ENCODE assay signal across 8 mouse cellular contexts in the genomic region with DNA sequence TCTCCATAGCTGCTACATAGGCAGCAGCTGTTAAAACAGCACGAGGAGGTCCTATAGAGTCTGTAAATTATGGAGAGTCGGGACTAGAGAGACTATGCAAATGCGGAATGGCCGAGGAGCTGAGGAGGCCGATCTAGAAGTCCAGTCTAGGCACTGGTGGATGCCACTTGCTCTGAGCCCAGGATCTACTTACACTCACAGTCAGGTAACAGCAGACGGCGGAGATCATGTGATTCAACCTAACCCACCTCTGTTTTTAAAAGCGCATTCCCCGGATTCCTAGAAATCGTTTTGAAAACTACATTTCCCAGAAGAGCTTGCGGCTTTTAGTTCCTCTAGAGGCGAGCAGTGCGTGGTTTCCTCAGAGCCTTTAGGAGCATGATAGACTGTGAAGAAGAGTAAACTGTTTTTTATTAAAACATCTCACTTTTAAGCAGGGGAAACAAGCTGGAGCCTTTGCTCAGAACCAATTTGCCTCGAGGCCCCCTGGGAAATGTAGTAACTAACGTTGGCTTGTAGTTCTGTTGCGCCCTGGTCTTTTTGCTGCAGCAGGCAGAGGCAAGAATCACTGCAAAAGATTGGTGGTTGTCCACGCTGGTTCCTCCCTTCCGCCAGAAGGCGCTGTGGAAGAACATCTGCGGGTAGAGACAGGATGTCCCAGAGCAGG.
DNase-seq lines count a peak whose midpoint lies in the region; ATAC-seq and TF ChIP-seq lines count a peak whose summit lies in the region.

No protein-coding gene starts in this region.

- peak; percentile 48 for DNase-seq in 3T3-L1 (ENCODE audit: low read depth, low spot score)
- DNase-seq in brain, adult 2 months (ENCODE audit: low read depth, low spot score): peak; percentile 92
- peak; percentile 73 for DNase-seq in forebrain, embryonic 10.5 days (ENCODE audit: extremely low spot score, low spot score)
- DNase-seq in midbrain, postnatal 0 days (ENCODE audit: low spot score): peak; percentile 87

- no peaks in the 10 kb centered on the region for H3K9me3 ChIP-seq in forebrain, embryonic 10.5 days
- no peaks in the 10 kb centered on the region for H3K9me3 ChIP-seq in heart, embryonic 13.5 days
- H3K9me3 ChIP-seq in kidney, embryonic 16.5 days (ENCODE audit: low read length): no peaks in the 10 kb centered on the region
- no peaks in the 10 kb centered on the region for H3K9me3 ChIP-seq in limb, embryonic 15.5 days
- no peaks in the 10 kb centered on the region for H3K9me3 ChIP-seq in midbrain, postnatal 0 days (ENCODE audit: low read length)
- H3K9me3 ChIP-seq in stomach, embryonic 15.5 days: no peaks in the 10 kb centered on the region

- TF ChIP-seq CTCF in midbrain, postnatal 0 days (IDR thresholded peaks at IDR 0.05): peak; percentile 83

- peak overlapping the region; percentile 76 for H3K4me2 ChIP-seq in heart, embryonic 13.5 days
- H3K4me2 ChIP-seq in kidney, embryonic 16.5 days (replicated peaks; ENCODE audit: low read depth, low read length): peak overlapping the region; percentile 59
- H3K4me2 ChIP-seq in limb, embryonic 15.5 days: peak overlapping the region; percentile 47
- H3K4me2 ChIP-seq in midbrain, postnatal 0 days (ENCODE audit: low read depth, low read length, poor library complexity, severe bottlenecking): peak overlapping the region; percentile 50
- H3K4me2 ChIP-seq in stomach, embryonic 15.5 days: peak overlapping the region; percentile 68

- H3K27me3 ChIP-seq in forebrain, embryonic 10.5 days (ENCODE audit: poor library complexity, severe bottlenecking): no peaks in the 10 kb centered on the region
- H3K27me3 ChIP-seq in heart, embryonic 13.5 days (replicated peaks): no peaks in the 10 kb centered on the region
- H3K27me3 ChIP-seq in kidney, embryonic 16.5 days (ENCODE audit: insufficient read depth, low read length): no peaks in the 10 kb centered on the region
- H3K27me3 ChIP-seq in limb, embryonic 15.5 days: no peaks in the 10 kb centered on the region
- no peaks in the 10 kb centered on the region for H3K27me3 ChIP-seq in midbrain, postnatal 0 days (ENCODE audit: insufficient read depth, low read length)
- no peaks in the 10 kb centered on the region for H3K27me3 ChIP-seq in stomach, embryonic 15.5 days (replicated peaks)

- WGBS in forebrain, embryonic 10.5 days: 5% methylated on average over 20 of the region's 20 CpGs
- 3% methylated on average over 20 of the region's 20 CpGs for whole genome bisulfite sequencing in heart, embryonic 13.5 days
- 3% methylated on average over 20 of the region's 20 CpGs for WGBS in kidney, embryonic 16.5 days
- under 1% methylated on average over 20 of the region's 20 CpGs for WGBS in limb, embryonic 15.5 days
- WGBS in midbrain, postnatal 0 days: 3% methylated on average over 20 of the region's 20 CpGs
- WGBS in stomach, embryonic 15.5 days: 2% methylated on average over 20 of the region's 20 CpGs

- peak overlapping the region; percentile 73 for H3K9ac ChIP-seq in heart, embryonic 13.5 days
- H3K9ac ChIP-seq in kidney, embryonic 16.5 days (replicated peaks; ENCODE audit: low read length): peak overlapping the region; percentile 56
- H3K9ac ChIP-seq in limb, embryonic 15.5 days: 0 out of 2 replicates have a peak overlapping the region, but pooled peaks have one; percentile 1
- H3K9ac ChIP-seq in midbrain, postnatal 0 days (replicated peaks; ENCODE audit: low read length, poor library complexity, severe bottlenecking): peak overlapping the region; percentile 48
- no peak overlapping the region for H3K9ac ChIP-seq in stomach, embryonic 15.5 days

- peak overlapping the region; percentile 89 for H3K27ac ChIP-seq in forebrain, embryonic 10.5 days
- H3K27ac ChIP-seq in heart, embryonic 13.5 days (replicated peaks): peak overlapping the region; percentile 63
- peak overlapping the region; percentile 70 for H3K27ac ChIP-seq in kidney, embryonic 16.5 days (ENCODE audit: low read length)
- H3K27ac ChIP-seq in limb, embryonic 15.5 days: peak overlapping the region; percentile 73
- H3K27ac ChIP-seq in midbrain, postnatal 0 days (ENCODE audit: low read depth, low read length): peak overlapping the region; percentile 80
- no peak overlapping the region for H3K27ac ChIP-seq in stomach, embryonic 15.5 days

- H3K4me1 ChIP-seq in forebrain, embryonic 10.5 days: peaks cover 9% of the 10 kb centered on the region
- H3K4me1 ChIP-seq in heart, embryonic 13.5 days: peaks cover 3% of the 10 kb centered on the region; the same call in 1 of the 2 replicates
- H3K4me1 ChIP-seq in kidney, embryonic 16.5 days (ENCODE audit: insufficient read depth, low read length): no peaks in the 10 kb centered on the region
- 0 out of 2 replicates have a peak, but pooled peaks cover 4% of the 10 kb centered on the region for H3K4me1 ChIP-seq in limb, embryonic 15.5 days
- H3K4me1 ChIP-seq in midbrain, postnatal 0 days (ENCODE audit: insufficient read depth, low read length): no peaks in the 10 kb centered on the region
- no peaks in the 10 kb centered on the region for H3K4me1 ChIP-seq in stomach, embryonic 15.5 days

- ATAC-seq in heart, embryonic 13.5 days (ENCODE audit: extremely low read depth, insufficient number of reproducible peaks, low FRiP score, low TSS enrichment): 0 out of 2 replicates have a peak, but pooled peaks have one; percentile 8
- ATAC-seq in kidney, embryonic 16.5 days (ENCODE audit: low FRiP score, low TSS enrichment): peak; percentile 87
- ATAC-seq in limb, embryonic 15.5 days (ENCODE audit: insufficient number of reproducible peaks, low FRiP score, low TSS enrichment, low read depth): peak; percentile 77; the same call in 1 of the 2 replicates
- ATAC-seq in midbrain, postnatal 0 days (ENCODE audit: low FRiP score): peak; percentile 86
- ATAC-seq in stomach, embryonic 15.5 days (ENCODE audit: insufficient read depth, low FRiP score, low read depth): peak; percentile 76

- peak overlapping the region; percentile 61 for H3K4me3 ChIP-seq in forebrain, embryonic 10.5 days
- peak overlapping the region; percentile 61 for H3K4me3 ChIP-seq in heart, embryonic 13.5 days
- peak overlapping the region; percentile 52 for H3K4me3 ChIP-seq in kidney, embryonic 16.5 days (ENCODE audit: low read length)
- peak overlapping the region; percentile 47 for H3K4me3 ChIP-seq in limb, embryonic 15.5 days
- H3K4me3 ChIP-seq in midbrain, postnatal 0 days (ENCODE audit: low read depth, low read length): peak overlapping the region; percentile 36
- H3K4me3 ChIP-seq in stomach, embryonic 15.5 days (replicated peaks): peak overlapping the region; percentile 46

- H3K36me3 ChIP-seq in forebrain, embryonic 10.5 days (replicated peaks): no peaks in the 10 kb centered on the region
- H3K36me3 ChIP-seq in heart, embryonic 13.5 days: no peaks in the 10 kb centered on the region
- no peaks in the 10 kb centered on the region for H3K36me3 ChIP-seq in kidney, embryonic 16.5 days (ENCODE audit: insufficient read depth, low read length)
- H3K36me3 ChIP-seq in limb, embryonic 15.5 days: no peaks in the 10 kb centered on the region
- no peaks in the 10 kb centered on the region for H3K36me3 ChIP-seq in midbrain, postnatal 0 days (ENCODE audit: insufficient read depth, low read length)
- no peaks in the 10 kb centered on the region for H3K36me3 ChIP-seq in stomach, embryonic 15.5 days

Comparison
In these comparisons a context has a peak if more than half of its experiments do, and no peak if none do; other contexts are left out.
1. ATAC-seq: peak in every context shown above with its lines; median percentile 87 in kidney, embryonic 16.5 days; 86 in midbrain, postnatal 0 days; 77 in limb, embryonic 15.5 days; 76 in stomach, embryonic 15.5 days; 8 in heart, embryonic 13.5 days.